Mouse (Mus musculus) forebrain, embryonic 13.5 days (tissue): Measurements from ENCODE around the gene 5730522E02Rik. TPM values are rescaled to one million over a fixed set of nuclear protein-coding genes. Genes with fewer than 3 reads are reported as not detected.
A peak's percentile ranks its signal among the peaks of the same experiment; 100 is the strongest.

Experiments
- ATAC-seq: fragments of 200-750 bp; cut with Nextera tagmentation; 2 replicates; pipeline ENCODE4 v1.8.0; 2017
- H3K27ac ChIP-seq: fragments of 300-500 bp; sonication (generic); 2 replicates; pipeline ENCODE4 v1.5.1; 2015; ENCODE audit warnings: inconsistent platforms, mild to moderate bottlenecking, moderate library complexity
- H3K27me3 ChIP-seq: fragments of 300-500 bp; sonication (generic); 2 replicates; pipeline ENCODE4 v1.6.1; 2015; ENCODE audit warnings: mild to moderate bottlenecking, inconsistent platforms
- H3K36me3 ChIP-seq: fragments of 300-500 bp; sonication (generic); 2 replicates; pipeline ENCODE4 v1.6.1; 2015; ENCODE audit warnings: mild to moderate bottlenecking, inconsistent platforms; ENCODE audit not compliant: poor library complexity, severe bottlenecking
- H3K4me1 ChIP-seq: fragments of 300-500 bp; sonication (generic); 2 replicates; pipeline ENCODE4 v1.6.1; 2015; ENCODE audit warnings: inconsistent platforms
- H3K4me2 ChIP-seq: fragments of 300-500 bp; sonication (generic); 2 replicates; pipeline ENCODE4 v1.6.1; 2015; ENCODE audit warnings: inconsistent platforms, mild to moderate bottlenecking, moderate library complexity
- H3K4me3 ChIP-seq: fragments of 300-500 bp; sonication (generic); 2 replicates; pipeline ENCODE4 v1.5.1; 2015; ENCODE audit warnings: mild to moderate bottlenecking, inconsistent platforms
- H3K9ac ChIP-seq: fragments of 300-500 bp; sonication (generic); 2 replicates; pipeline ENCODE4 v1.6.1; 2015; ENCODE audit warnings: mild to moderate bottlenecking, inconsistent platforms
- H3K9me3 ChIP-seq: fragments of 300-500 bp; sonication (generic); replicated peaks from 2 replicates; pipeline ENCODE4 v1.6.1; 2016; ENCODE audit warnings: inconsistent platforms
- WGBS: fragments of 180-500 bp; shearing (Covaris S2); methylation state at CpG from one replicate; pipeline ENCODE4 v1.1.7; 2015; 5-methylcytosine and 5-hydroxymethylcytosine counted together
- polyA plus RNA-seq: library from polyadenylated mRNA; unstranded; fragments of >200 nt; fragmentation: Nextera tagmentation; extraction: Ambion mirVana; gene quantifications from 2 replicates; pipeline ENCODE4 v1.2.1, GENCODE M21; 2015

The 5730522E02Rik gene
- polyA plus RNA-seq, 1 experiment from 2014 or later, result 15.9 TPM

GRCm38 (mm10) chr11:26085380-26086035 lies 125.1 kb downstream of the 5730522E02Rik start:
- WGBS, result 73% methylated on average over 6 of the region's 6 CpGs

GRCm38 (mm10) chr11:26076335-26076734 lies 134.2 kb downstream of the 5730522E02Rik start:
- peaks cover 17% of the 10 kb centered on the region for H3K4me1 ChIP-seq
- H3K27me3 ChIP-seq, result no peaks in the 10 kb centered on the region
- H3K9me3 ChIP-seq, result no peaks in the 10 kb centered on the region
- ATAC-seq, result no peak
- H3K4me3 ChIP-seq, result no peak overlapping the region
- WGBS, result 71% methylated on average over 2 of the region's 2 CpGs
- no peak overlapping the region for H3K27ac ChIP-seq
- no peaks in the 10 kb centered on the region for H3K36me3 ChIP-seq
- H3K9ac ChIP-seq, result no peak overlapping the region
- H3K4me2 ChIP-seq, result no peak overlapping the region

More at GRCm38 (mm10) chr11:26085380-26086035, 125.1 kb downstream of the 5730522E02Rik start:
- Histone ChIP-seq H3K27ac (no peak overlapping the region), H3K36me3 (no peaks in the 10 kb centered on the region), H3K9me3 (no peaks in the 10 kb centered on the region), H3K4me3 (no peak overlapping the region), H3K9ac (no peak overlapping the region), H3K4me1 (peaks cover 20% of the 10 kb centered on the region; the same call in 1 of the 2 replicates), H3K27me3 (no peaks in the 10 kb centered on the region), H3K4me2 (no peak overlapping the region)
- ATAC-seq, result no peak

- 55% methylated on average over 6 of the region's 6 CpGs for WGBS
- peak; percentile 22; the same call in 1 of the 2 replicates for ATAC-seq
- Histone ChIP-seq H3K4me1 (peaks cover 17% of the 10 kb centered on the region), H3K4me2 (no peak overlapping the region), H3K9ac (no peak overlapping the region), H3K27me3 (no peaks in the 10 kb centered on the region), H3K27ac (no peak overlapping the region), H3K4me3 (no peak overlapping the region), H3K9me3 (no peaks in the 10 kb centered on the region), H3K36me3 (no peaks in the 10 kb centered on the region)
These were observed 135.0 kb downstream of the 5730522E02Rik start for GRCm38 (mm10) chr11:26075536-26075935.

- ATAC-seq, result peak; percentile 89
- WGBS, result 41% methylated on average over 8 of the region's 8 CpGs
These were observed 136.8 kb downstream of the 5730522E02Rik start for GRCm38 (mm10) chr11:26073638-26074294.

GRCm38 (mm10) chr11:26072101-26072500 lies 138.5 kb downstream of the 5730522E02Rik start:
- no peaks in the 10 kb centered on the region for H3K36me3 ChIP-seq
- H3K4me1 ChIP-seq, result peaks cover 17% of the 10 kb centered on the region
- peak; percentile 60; the same call in 1 of the 2 replicates for ATAC-seq
- no peaks in the 10 kb centered on the region for H3K9me3 ChIP-seq
- 24% methylated on average over 4 of the region's 4 CpGs for WGBS
- H3K27me3 ChIP-seq, result no peaks in the 10 kb centered on the region
- H3K4me2 ChIP-seq, result no peak overlapping the region
- peak overlapping the region; percentile 31; the same call in 1 of the 2 replicates for H3K27ac ChIP-seq
- no peak overlapping the region for H3K4me3 ChIP-seq
- H3K9ac ChIP-seq, result no peak overlapping the region

More at GRCm38 (mm10) chr11:26073638-26074294, 136.8 kb downstream of the 5730522E02Rik start:
- H3K9me3 ChIP-seq, result no peaks in the 10 kb centered on the region
- no peak overlapping the region for H3K4me2 ChIP-seq
- no peak overlapping the region for H3K27ac ChIP-seq
- H3K4me3 ChIP-seq, result no peak overlapping the region
- no peaks in the 10 kb centered on the region for H3K27me3 ChIP-seq
- H3K4me1 ChIP-seq, result peaks cover 17% of the 10 kb centered on the region
- H3K36me3 ChIP-seq, result no peaks in the 10 kb centered on the region
- H3K9ac ChIP-seq, result no peak overlapping the region

- no peak overlapping the region for H3K4me3 ChIP-seq
- no peaks in the 10 kb centered on the region for H3K36me3 ChIP-seq
- H3K27me3 ChIP-seq, result no peaks in the 10 kb centered on the region
- no peak for ATAC-seq
- no peaks in the 10 kb centered on the region for H3K9me3 ChIP-seq
- 12% methylated on average over 2 of the region's 2 CpGs for WGBS
- no peak overlapping the region for H3K9ac ChIP-seq
- H3K27ac ChIP-seq, result no peak overlapping the region
- peaks cover 20% of the 10 kb centered on the region for H3K4me1 ChIP-seq
- H3K4me2 ChIP-seq, result no peak overlapping the region
These were observed 147.3 kb downstream of the 5730522E02Rik start for GRCm38 (mm10) chr11:26063252-26063651.

GRCm38 (mm10) chr11:26061471-26062137 lies 149.0 kb downstream of the 5730522E02Rik start:
- no peaks in the 10 kb centered on the region for H3K27me3 ChIP-seq
- no peak overlapping the region for H3K9ac ChIP-seq
- WGBS, result 58% methylated on average over 8 of the region's 8 CpGs
- no peak overlapping the region for H3K27ac ChIP-seq
- H3K4me1 ChIP-seq, result peaks cover 20% of the 10 kb centered on the region
- H3K9me3 ChIP-seq, result no peaks in the 10 kb centered on the region
- no peak overlapping the region for H3K4me3 ChIP-seq
- 0 out of 2 replicates have a peak, but pooled peaks have one; percentile 21 for ATAC-seq
- H3K36me3 ChIP-seq, result no peaks in the 10 kb centered on the region
- no peak overlapping the region for H3K4me2 ChIP-seq

- 79% methylated on average over 2 of the region's 2 CpGs for WGBS
- no peak overlapping the region for H3K4me3 ChIP-seq
- no peaks in the 10 kb centered on the region for H3K9me3 ChIP-seq
- H3K4me2 ChIP-seq, result no peak overlapping the region
- H3K27me3 ChIP-seq, result no peaks in the 10 kb centered on the region
- H3K9ac ChIP-seq, result no peak overlapping the region
- peaks cover 3% of the 10 kb centered on the region for H3K4me1 ChIP-seq
- ATAC-seq, result no peak
- no peaks in the 10 kb centered on the region for H3K36me3 ChIP-seq
- no peak overlapping the region for H3K27ac ChIP-seq
These were observed 197.0 kb downstream of the 5730522E02Rik start for GRCm38 (mm10) chr11:26013527-26013926.

- no peak for ATAC-seq
- WGBS, result 75% methylated on average over 4 of the region's 4 CpGs
- H3K4me2 ChIP-seq, result no peak overlapping the region
- no peaks in the 10 kb centered on the region for H3K36me3 ChIP-seq
- H3K9me3 ChIP-seq, result no peaks in the 10 kb centered on the region
- H3K4me3 ChIP-seq, result no peak overlapping the region
- H3K9ac ChIP-seq, result no peak overlapping the region
- H3K27ac ChIP-seq, result no peak overlapping the region
- H3K4me1 ChIP-seq, result peaks cover 3% of the 10 kb centered on the region
- no peaks in the 10 kb centered on the region for H3K27me3 ChIP-seq
These were observed 206.5 kb downstream of the 5730522E02Rik start for GRCm38 (mm10) chr11:26004018-26004417.

- Histone ChIP-seq H3K36me3 (no peaks in the 10 kb centered on the region), H3K4me1 (no peaks in the 10 kb centered on the region), H3K27ac (no peak overlapping the region), H3K27me3 (no peaks in the 10 kb centered on the region), H3K9me3 (no peaks in the 10 kb centered on the region), H3K4me2 (no peak overlapping the region), H3K4me3 (no peak overlapping the region), H3K9ac (no peak overlapping the region)
- 86% methylated on average over 5 of the region's 5 CpGs for WGBS
- no peak for ATAC-seq
These were observed 210.8 kb downstream of the 5730522E02Rik start for GRCm38 (mm10) chr11:25999738-26000137.

GRCm38 (mm10) chr11:25997469-25997868 lies 213.1 kb downstream of the 5730522E02Rik start:
- WGBS, result 76% methylated on average over 4 of the region's 4 CpGs
- H3K36me3 ChIP-seq, result no peaks in the 10 kb centered on the region
- H3K27me3 ChIP-seq, result no peaks in the 10 kb centered on the region
- H3K4me1 ChIP-seq, result no peaks in the 10 kb centered on the region; the same call in 1 of the 2 replicates
- H3K4me3 ChIP-seq, result no peak overlapping the region
- no peaks in the 10 kb centered on the region for H3K9me3 ChIP-seq
- no peak for ATAC-seq
- no peak overlapping the region for H3K27ac ChIP-seq
- H3K4me2 ChIP-seq, result no peak overlapping the region
- H3K9ac ChIP-seq, result no peak overlapping the region

- no peak for ATAC-seq
- no peak overlapping the region for H3K4me3 ChIP-seq
- no peaks in the 10 kb centered on the region for H3K27me3 ChIP-seq
- no peaks in the 10 kb centered on the region for H3K9me3 ChIP-seq
- H3K9ac ChIP-seq, result no peak overlapping the region
- 22% methylated on average over 2 of the region's 2 CpGs for WGBS
- H3K4me2 ChIP-seq, result no peak overlapping the region
- no peaks in the 10 kb centered on the region for H3K36me3 ChIP-seq
- no peak overlapping the region for H3K27ac ChIP-seq
- no peaks in the 10 kb centered on the region; the same call in 1 of the 2 replicates for H3K4me1 ChIP-seq
These were observed 216.4 kb downstream of the 5730522E02Rik start for GRCm38 (mm10) chr11:25994128-25994527.
